Mouse (Mus musculus): ENCODE measurements around the gene Oas1a. TPM values are rescaled to one million over a fixed set of nuclear protein-coding genes. Genes with fewer than 3 reads are reported as not detected.
"Not testable (repeated sequence)": the region's sequence is repeated elsewhere in the genome, so short reads cannot be mapped to it uniquely, and the experiment has no call there.

Gene Oas1a
- polyA plus RNA-seq, 1 experiment from 2014 or later = 5.8 TPM

GRCm38 (mm10) chr5:120895231-120895900 lies 12.0 kb downstream of the Oas1a start:
- TF ChIP-seq CTCF (IDR thresholded peaks at IDR 0.05; ENCODE audit: low read depth) = no peak
- no peak for TF ChIP-seq EP300 (IDR thresholded peaks at IDR 0.05; ENCODE audit: low read depth)
- 80% methylated on average over 11 of the region's 11 CpGs for WGBS (ENCODE audit: insufficient replicate concordance)
- no peak overlapping the region for H3K4me3 ChIP-seq (ENCODE audit: low read depth, low read length)

GRCm38 (mm10) chr5:120894692-120895091 lies 12.6 kb downstream of the Oas1a start:
- H3K36me3 ChIP-seq (replicated peaks; ENCODE audit: insufficient read depth, low read length); DNase-seq; H3K9ac ChIP-seq (replicated peaks); H3K27ac ChIP-seq (ENCODE audit: low read depth); H3K27me3 ChIP-seq (ENCODE audit: insufficient read depth, low read length); H3K9me3 ChIP-seq (ENCODE audit: low read length); H3K4me2 ChIP-seq (ENCODE audit: low read depth, low read length); ATAC-seq; H3K4me1 ChIP-seq (ENCODE audit: insufficient read depth); H3K4me3 ChIP-seq (ENCODE audit: low read depth, low read length): not testable (repeated sequence)
- WGBS (ENCODE audit: insufficient replicate concordance) = 60% methylated on average over 2 of the region's 2 CpGs

More at GRCm38 (mm10) chr5:120895231-120895900, 12.0 kb downstream of the Oas1a start:
- H3K27ac ChIP-seq (ENCODE audit: low read depth) = no peak overlapping the region
- H3K36me3 ChIP-seq (replicated peaks; ENCODE audit: insufficient read depth, low read length) = no peaks in the 10 kb centered on the region
- ATAC-seq (no peak), DNase-seq (no peak)
- H3K9me3 ChIP-seq (ENCODE audit: low read length) = no peaks in the 10 kb centered on the region
- H3K9ac ChIP-seq (replicated peaks) = no peak overlapping the region
- H3K4me1 ChIP-seq (ENCODE audit: insufficient read depth) = no peaks in the 10 kb centered on the region
- no peak overlapping the region for H3K4me2 ChIP-seq (ENCODE audit: low read depth, low read length)
- H3K27me3 ChIP-seq (ENCODE audit: insufficient read depth, low read length) = no peaks in the 10 kb centered on the region

- not testable (repeated sequence) for DNase-seq; H3K9ac ChIP-seq (replicated peaks); H3K9me3 ChIP-seq (ENCODE audit: low read length); H3K4me2 ChIP-seq (ENCODE audit: low read depth, low read length); H3K36me3 ChIP-seq (replicated peaks; ENCODE audit: insufficient read depth, low read length); H3K27me3 ChIP-seq (ENCODE audit: insufficient read depth, low read length); H3K4me1 ChIP-seq (ENCODE audit: insufficient read depth); H3K27ac ChIP-seq (ENCODE audit: low read depth); H3K4me3 ChIP-seq (ENCODE audit: low read depth, low read length); ATAC-seq
- WGBS (ENCODE audit: insufficient replicate concordance) = 85% methylated on average over 4 of the region's 4 CpGs
Measured at GRCm38 (mm10) chr5:120893866-120894265, 13.5 kb downstream of the Oas1a start.

- Histone ChIP-seq H3K4me2 (ENCODE audit: low read depth, low read length) (no peak overlapping the region), H3K4me3 (ENCODE audit: low read depth, low read length) (no peak overlapping the region), H3K36me3 (replicated peaks; ENCODE audit: insufficient read depth, low read length) (no peaks in the 10 kb centered on the region), H3K4me1 (ENCODE audit: insufficient read depth) (no peaks in the 10 kb centered on the region), H3K9ac (replicated peaks) (no peak overlapping the region), H3K27ac (ENCODE audit: low read depth) (no peak overlapping the region), H3K9me3 (ENCODE audit: low read length) (no peaks in the 10 kb centered on the region), H3K27me3 (ENCODE audit: insufficient read depth, low read length) (no peaks in the 10 kb centered on the region)
- 69% methylated on average over 2 of the region's 2 CpGs for WGBS (ENCODE audit: insufficient replicate concordance)
- ATAC-seq (no peak), DNase-seq (no peak)
- TF ChIP-seq CTCF (IDR thresholded peaks at IDR 0.05; ENCODE audit: low read depth) (no peak), EP300 (IDR thresholded peaks at IDR 0.05; ENCODE audit: low read depth) (no peak)
Measured at GRCm38 (mm10) chr5:120892243-120892660, 15.1 kb downstream of the Oas1a start.

GRCm38 (mm10) chr5:120891566-120892242 lies 15.6 kb downstream of the Oas1a start:
- H3K4me1 ChIP-seq (ENCODE audit: insufficient read depth); ATAC-seq; H3K9ac ChIP-seq (replicated peaks); DNase-seq; H3K27ac ChIP-seq (ENCODE audit: low read depth); H3K9me3 ChIP-seq (ENCODE audit: low read length); H3K4me3 ChIP-seq (ENCODE audit: low read depth, low read length); H3K4me2 ChIP-seq (ENCODE audit: low read depth, low read length); H3K27me3 ChIP-seq (ENCODE audit: insufficient read depth, low read length); H3K36me3 ChIP-seq (replicated peaks; ENCODE audit: insufficient read depth, low read length): not testable (repeated sequence)
- 73% methylated on average over 2 of the region's 2 CpGs for WGBS (ENCODE audit: insufficient replicate concordance)

- no peak overlapping the region for H3K4me3 ChIP-seq (ENCODE audit: low read depth, low read length)
- 22% methylated on average over 3 of the region's 3 CpGs for WGBS (ENCODE audit: insufficient replicate concordance)
- ATAC-seq = no peak
- H3K9me3 ChIP-seq (ENCODE audit: low read length) = no peaks in the 10 kb centered on the region
- H3K27me3 ChIP-seq (ENCODE audit: insufficient read depth, low read length) = no peaks in the 10 kb centered on the region
- TF ChIP-seq CTCF (IDR thresholded peaks at IDR 0.05; ENCODE audit: low read depth) (no peak), EP300 (IDR thresholded peaks at IDR 0.05; ENCODE audit: low read depth) (no peak)
- no peak overlapping the region for H3K4me2 ChIP-seq (ENCODE audit: low read depth, low read length)
- no peak for DNase-seq
- H3K36me3 ChIP-seq (replicated peaks; ENCODE audit: insufficient read depth, low read length) = no peaks in the 10 kb centered on the region
- H3K4me1 ChIP-seq (ENCODE audit: insufficient read depth) = no peaks in the 10 kb centered on the region
- no peak overlapping the region for H3K9ac ChIP-seq (replicated peaks)
- no peak overlapping the region for H3K27ac ChIP-seq (ENCODE audit: low read depth)
Measured at GRCm38 (mm10) chr5:120890991-120891390, 16.3 kb downstream of the Oas1a start.

Measured in liver, postnatal 0 days (tissue).